Mouse (Mus musculus): ENCODE data around the gene March10. TPM values are rescaled to one million over a fixed set of nuclear protein-coding genes. Genes with fewer than 3 reads are reported as not detected.
A peak's percentile ranks its signal among the peaks of the same experiment; 100 is the strongest.

Gene March10
- polyA plus RNA-seq, 1 experiment from 2014 or later = 0.26 TPM

DNA sequence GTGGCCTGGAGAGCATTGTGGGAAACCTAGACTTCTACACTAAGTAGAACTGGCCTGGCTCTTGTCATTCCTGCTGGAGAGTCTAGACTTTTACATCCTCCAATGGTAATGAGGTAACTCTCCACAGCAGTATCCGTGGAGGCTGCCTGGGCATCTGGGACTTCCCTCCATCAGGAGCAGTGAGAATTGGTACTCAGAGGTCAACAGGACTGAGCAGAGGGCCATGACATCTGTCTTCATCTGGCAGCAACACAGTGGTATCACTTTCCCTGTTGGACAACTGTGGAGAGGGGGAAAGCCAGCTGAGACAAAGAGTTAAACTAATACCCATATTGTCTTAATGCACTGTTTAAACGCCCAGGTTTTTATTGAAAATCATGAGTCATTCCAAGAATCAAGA is 26.2 kb upstream of the March10 start:
- Histone ChIP-seq H3K36me3 (no peaks in the 10 kb centered on the region), H3K4me3 (replicated peaks) (no peak overlapping the region), H3K4me1 (replicated peaks) (no peaks in the 10 kb centered on the region), H3K9me3 (no peaks in the 10 kb centered on the region), H3K4me2 (replicated peaks) (no peak overlapping the region), H3K27ac (no peak overlapping the region), H3K27me3 (peaks cover 8% of the 10 kb centered on the region; the same call in 1 of the 2 replicates), H3K9ac (replicated peaks) (no peak overlapping the region)
- 61% methylated on average over 2 of the region's 2 CpGs for WGBS
- ATAC-seq = no peak

GRCm38 (mm10) chr11:105474746-105475145 is 18.2 kb upstream of the March10 start:
- Histone ChIP-seq H3K9ac (replicated peaks) (no peak overlapping the region), H3K9me3 (no peaks in the 10 kb centered on the region), H3K4me1 (replicated peaks) (peaks cover 21% of the 10 kb centered on the region), H3K36me3 (no peaks in the 10 kb centered on the region), H3K27ac (no peak overlapping the region), H3K4me2 (replicated peaks) (no peak overlapping the region), H3K4me3 (replicated peaks) (no peak overlapping the region), H3K27me3 (0 out of 2 replicates have a peak, but pooled peaks cover under 1% of the 10 kb centered on the region)
- no peak for ATAC-seq
- WGBS = 54% methylated on average over 2 of the region's 2 CpGs

- peaks cover 25% of the 10 kb centered on the region for H3K4me1 ChIP-seq (replicated peaks)
- H3K27me3 ChIP-seq = no peaks in the 10 kb centered on the region
- no peak overlapping the region for H3K27ac ChIP-seq
- H3K4me3 ChIP-seq (replicated peaks) = no peak overlapping the region
- H3K36me3 ChIP-seq = no peaks in the 10 kb centered on the region
- H3K9me3 ChIP-seq = no peaks in the 10 kb centered on the region
- WGBS = 50% methylated on average over 6 of the region's 6 CpGs
- no peak overlapping the region for H3K9ac ChIP-seq (replicated peaks)
- no peak for ATAC-seq
- H3K4me2 ChIP-seq (replicated peaks) = no peak overlapping the region
These were observed 17.8 kb upstream of the March10 start for GRCm38 (mm10) chr11:105474352-105474736.

DNA sequence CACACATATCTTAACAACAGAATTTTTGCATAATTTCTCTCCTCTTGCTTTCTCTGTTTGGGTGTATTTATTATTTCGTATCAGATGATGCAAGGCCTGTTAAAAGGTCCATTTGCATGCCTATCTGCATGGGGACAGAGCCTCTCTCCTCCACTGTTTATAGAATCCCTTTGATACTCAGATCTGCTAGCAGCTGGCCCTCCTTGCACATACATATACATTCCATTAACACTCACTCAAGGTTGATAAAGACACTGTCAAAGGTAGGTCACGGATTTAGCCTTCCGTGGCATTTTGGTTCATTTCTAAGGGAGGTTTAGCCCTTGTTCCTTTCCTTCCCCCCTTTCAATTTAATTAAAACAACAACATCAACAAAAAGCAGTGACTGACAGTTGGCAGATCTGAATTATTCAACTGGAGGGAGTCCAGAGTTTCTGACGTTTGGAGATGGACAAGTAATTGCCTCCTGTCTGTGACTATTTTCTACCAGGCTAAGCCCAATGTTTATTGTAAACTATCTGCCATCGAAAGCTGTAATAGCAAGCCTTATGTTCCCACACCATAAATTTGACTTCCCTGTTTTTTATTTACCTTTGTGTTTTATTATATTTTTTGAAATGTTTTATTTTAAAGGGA is 17.3 kb upstream of the March10 start:
- ATAC-seq = peak; percentile 79
- Histone ChIP-seq H3K36me3 (no peaks in the 10 kb centered on the region), H3K9ac (replicated peaks) (no peak overlapping the region), H3K4me3 (replicated peaks) (no peak overlapping the region), H3K27me3 (no peaks in the 10 kb centered on the region), H3K9me3 (no peaks in the 10 kb centered on the region), H3K27ac (peak overlapping the region; percentile 72), H3K4me2 (replicated peaks) (no peak overlapping the region), H3K4me1 (replicated peaks) (peaks cover 29% of the 10 kb centered on the region)
- WGBS = 27% methylated on average over 5 of the region's 5 CpGs

DNA sequence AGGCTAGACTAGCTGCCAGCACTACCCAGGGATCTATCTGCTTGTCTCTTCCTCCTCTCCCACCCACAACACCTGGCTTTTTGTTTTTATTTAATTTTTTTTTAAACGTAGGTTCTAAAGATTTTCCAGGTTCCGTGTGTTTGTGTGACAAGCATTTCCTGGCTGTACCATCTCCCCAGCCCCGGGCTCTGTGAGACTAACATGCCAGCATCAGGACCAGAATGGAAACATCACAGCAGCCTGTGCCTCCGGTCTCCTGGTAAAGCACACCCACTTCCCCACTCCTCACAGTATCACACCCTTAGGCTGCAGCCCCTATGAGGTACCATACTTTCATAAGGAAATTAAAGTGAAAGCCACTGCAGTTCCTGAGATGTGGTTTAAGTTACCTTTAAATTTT is 16.1 kb upstream of the March10 start:
- H3K36me3 ChIP-seq = no peaks in the 10 kb centered on the region
- no peak overlapping the region for H3K4me3 ChIP-seq (replicated peaks)
- H3K27me3 ChIP-seq = no peaks in the 10 kb centered on the region
- H3K9me3 ChIP-seq = no peaks in the 10 kb centered on the region
- no peak for ATAC-seq
- H3K4me1 ChIP-seq (replicated peaks) = peaks cover 35% of the 10 kb centered on the region
- no peak overlapping the region for H3K4me2 ChIP-seq (replicated peaks)
- 83% methylated on average over 4 of the region's 4 CpGs for WGBS
- no peak overlapping the region for H3K9ac ChIP-seq (replicated peaks)
- no peak overlapping the region; the same call in 1 of the 2 replicates for H3K27ac ChIP-seq

DNA sequence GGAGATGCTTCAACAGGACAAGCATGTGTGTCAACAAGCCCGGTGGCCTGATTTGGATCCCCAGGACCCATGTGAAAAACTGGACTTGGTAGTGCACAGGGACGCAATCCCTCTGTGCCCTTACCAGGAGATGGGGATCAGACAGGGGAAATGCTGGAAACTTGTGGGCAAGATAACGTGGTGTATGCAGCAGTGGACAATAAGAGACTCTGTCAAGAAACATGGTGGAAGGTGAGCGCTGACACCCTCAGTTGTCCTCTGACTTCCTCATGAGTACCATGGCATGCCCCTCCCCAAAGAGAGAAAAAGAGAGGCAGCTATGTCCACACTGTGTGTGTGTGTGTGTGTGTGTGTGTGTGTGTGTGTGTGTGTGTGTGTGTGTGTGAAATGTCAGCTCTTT is 14.4 kb upstream of the March10 start:
- no peak for ATAC-seq
- 93% methylated on average over 4 of the region's 4 CpGs for WGBS

DNA sequence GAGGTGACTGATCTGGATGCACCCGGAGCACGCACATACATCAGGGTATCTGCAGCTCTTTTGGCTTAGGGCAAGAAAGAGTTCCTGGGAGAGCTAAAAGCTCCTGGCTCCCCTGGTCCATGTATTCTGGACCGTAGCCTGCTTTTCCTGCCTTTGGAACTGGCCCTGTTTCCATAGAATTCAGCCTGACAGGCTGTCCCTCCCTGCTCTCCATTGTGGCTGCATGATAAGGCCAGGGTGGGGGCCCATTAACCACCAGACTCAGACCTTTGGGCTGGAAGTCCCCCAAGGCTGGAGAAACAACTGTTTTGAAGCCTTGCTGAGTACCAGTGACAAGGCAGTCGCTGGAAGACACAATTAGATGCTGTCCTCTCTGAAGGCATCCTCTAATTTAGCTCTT is 13.0 kb upstream of the March10 start:
- no peaks in the 10 kb centered on the region for H3K36me3 ChIP-seq
- H3K4me2 ChIP-seq (replicated peaks) = no peak overlapping the region
- H3K27ac ChIP-seq = no peak overlapping the region
- no peak overlapping the region for H3K4me3 ChIP-seq (replicated peaks)
- H3K9ac ChIP-seq (replicated peaks) = no peak overlapping the region
- no peak for ATAC-seq
- no peaks in the 10 kb centered on the region for H3K9me3 ChIP-seq
- H3K27me3 ChIP-seq = no peaks in the 10 kb centered on the region
- H3K4me1 ChIP-seq (replicated peaks) = peaks cover 30% of the 10 kb centered on the region
- WGBS = 67% methylated on average over 4 of the region's 4 CpGs

More for the DNA sequence above, 14.4 kb upstream of the March10 start:
- peaks cover 35% of the 10 kb centered on the region for H3K4me1 ChIP-seq (replicated peaks)
- H3K36me3 ChIP-seq = no peaks in the 10 kb centered on the region
- no peaks in the 10 kb centered on the region for H3K27me3 ChIP-seq
- no peak overlapping the region for H3K27ac ChIP-seq
- H3K9ac ChIP-seq (replicated peaks) = no peak overlapping the region
- no peak overlapping the region for H3K4me2 ChIP-seq (replicated peaks)
- no peak overlapping the region for H3K4me3 ChIP-seq (replicated peaks)
- H3K9me3 ChIP-seq = no peaks in the 10 kb centered on the region

GRCm38 (mm10) chr11:105469091-105469507 is 12.6 kb upstream of the March10 start:
- H3K27me3 ChIP-seq = no peaks in the 10 kb centered on the region
- H3K27ac ChIP-seq = no peak overlapping the region
- no peak overlapping the region for H3K4me3 ChIP-seq (replicated peaks)
- no peak overlapping the region for H3K4me2 ChIP-seq (replicated peaks)
- no peaks in the 10 kb centered on the region for H3K9me3 ChIP-seq
- no peak overlapping the region for H3K9ac ChIP-seq (replicated peaks)
- H3K36me3 ChIP-seq = no peaks in the 10 kb centered on the region
- H3K4me1 ChIP-seq (replicated peaks) = peaks cover 26% of the 10 kb centered on the region
- 74% methylated on average over 8 of the region's 8 CpGs for WGBS
- no peak for ATAC-seq

DNA sequence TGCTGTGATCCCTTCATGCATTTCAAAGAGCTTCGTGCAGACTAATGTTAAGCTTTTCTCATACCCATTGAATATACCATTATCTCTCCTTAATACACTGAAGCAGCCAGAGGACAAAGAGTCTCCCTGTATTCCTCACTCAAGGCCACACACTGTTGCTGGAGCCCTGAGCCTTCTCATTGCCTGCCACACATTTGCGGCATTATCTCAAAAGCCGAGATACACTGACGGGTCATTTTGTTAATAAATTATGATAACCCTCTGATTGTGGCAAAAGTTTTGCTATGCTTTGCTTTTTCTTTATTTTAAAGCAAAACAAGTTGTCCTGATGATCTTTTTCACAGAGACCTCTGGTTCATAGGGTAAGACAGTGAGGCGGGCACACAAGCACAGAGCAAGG is 11.9 kb upstream of the March10 start:
- no peak overlapping the region for H3K27ac ChIP-seq
- ATAC-seq = no peak

GRCm38 (mm10) chr11:105467816-105468215 is 11.3 kb upstream of the March10 start:
- H3K27me3 ChIP-seq = no peaks in the 10 kb centered on the region
- H3K4me1 ChIP-seq (replicated peaks) = peaks cover 14% of the 10 kb centered on the region
- no peaks in the 10 kb centered on the region for H3K9me3 ChIP-seq
- H3K27ac ChIP-seq = no peak overlapping the region
- no peak overlapping the region for H3K9ac ChIP-seq (replicated peaks)
- ATAC-seq = no peak
- WGBS = 76% methylated on average over 3 of the region's 3 CpGs
- no peak overlapping the region for H3K4me3 ChIP-seq (replicated peaks)
- H3K4me2 ChIP-seq (replicated peaks) = no peak overlapping the region
- no peaks in the 10 kb centered on the region for H3K36me3 ChIP-seq

More for the DNA sequence above, 11.9 kb upstream of the March10 start:
- peaks cover 19% of the 10 kb centered on the region for H3K4me1 ChIP-seq (replicated peaks)
- H3K9ac ChIP-seq (replicated peaks) = no peak overlapping the region
- H3K4me2 ChIP-seq (replicated peaks) = no peak overlapping the region
- no peaks in the 10 kb centered on the region for H3K9me3 ChIP-seq
- H3K4me3 ChIP-seq (replicated peaks) = no peak overlapping the region
- no peaks in the 10 kb centered on the region for H3K27me3 ChIP-seq
- WGBS = 56% methylated on average over 5 of the region's 5 CpGs
- H3K36me3 ChIP-seq = no peaks in the 10 kb centered on the region

DNA sequence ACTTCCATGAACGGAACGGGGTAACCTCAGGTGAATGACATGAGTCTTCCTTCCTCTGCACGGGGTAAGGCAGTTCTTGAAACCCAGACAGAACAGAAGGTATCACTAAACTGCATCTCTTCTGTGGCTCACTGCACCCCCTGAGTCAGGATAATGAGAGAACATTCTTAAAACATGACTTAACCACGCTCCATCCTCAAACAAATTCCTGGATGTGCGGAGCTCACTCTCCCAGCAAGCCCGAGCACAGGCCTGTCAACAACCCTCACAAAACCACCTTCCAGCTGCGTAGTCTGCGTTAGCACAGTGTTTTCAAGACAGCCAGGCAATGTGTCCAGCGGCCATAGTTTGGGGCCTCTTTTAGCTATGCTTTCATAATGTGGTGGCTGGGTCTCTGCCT is 10.7 kb upstream of the March10 start:
- no peaks in the 10 kb centered on the region for H3K9me3 ChIP-seq
- no peaks in the 10 kb centered on the region for H3K36me3 ChIP-seq
- peaks cover 19% of the 10 kb centered on the region for H3K4me1 ChIP-seq (replicated peaks)
- no peak overlapping the region for H3K4me3 ChIP-seq (replicated peaks)
- no peak overlapping the region for H3K4me2 ChIP-seq (replicated peaks)
- H3K27ac ChIP-seq = no peak overlapping the region
- no peaks in the 10 kb centered on the region for H3K27me3 ChIP-seq
- ATAC-seq = no peak
- 47% methylated on average over 9 of the region's 9 CpGs for WGBS
- no peak overlapping the region for H3K9ac ChIP-seq (replicated peaks)

- H3K36me3 ChIP-seq = no peaks in the 10 kb centered on the region
- peaks cover 21% of the 10 kb centered on the region for H3K4me1 ChIP-seq (replicated peaks)
- no peak overlapping the region for H3K4me2 ChIP-seq (replicated peaks)
- H3K27ac ChIP-seq = no peak overlapping the region
- 0 out of 2 replicates have a peak, but pooled peaks cover 4% of the 10 kb centered on the region for H3K27me3 ChIP-seq
- H3K9ac ChIP-seq (replicated peaks) = no peak overlapping the region
- ATAC-seq = no peak
- no peak overlapping the region for H3K4me3 ChIP-seq (replicated peaks)
- 66% methylated on average over 4 of the region's 4 CpGs for WGBS
- H3K9me3 ChIP-seq = no peaks in the 10 kb centered on the region
These were observed 10.2 kb upstream of the March10 start for GRCm38 (mm10) chr11:105466756-105467155.

- no peak overlapping the region for H3K27ac ChIP-seq
- H3K27me3 ChIP-seq = 0 out of 2 replicates have a peak, but pooled peaks cover 4% of the 10 kb centered on the region
- no peak overlapping the region for H3K9ac ChIP-seq (replicated peaks)
- H3K36me3 ChIP-seq = no peaks in the 10 kb centered on the region
- ATAC-seq = no peak
- H3K9me3 ChIP-seq = no peaks in the 10 kb centered on the region
- H3K4me2 ChIP-seq (replicated peaks) = no peak overlapping the region
- 76% methylated on average over 9 of the region's 9 CpGs for WGBS
- no peak overlapping the region for H3K4me3 ChIP-seq (replicated peaks)
- H3K4me1 ChIP-seq (replicated peaks) = peaks cover 21% of the 10 kb centered on the region
These were observed 9.0 kb upstream of the March10 start for GRCm38 (mm10) chr11:105465488-105465887.
